Mouse (Mus musculus): ENCODE measurements at regions not wholly inside any gene's neighbourhood (a gene's known extent, or its start where the extent isn't known, plus 50 kb on each side); places are given as distances from the start of the nearest gene placed in this dataset.

DNA sequence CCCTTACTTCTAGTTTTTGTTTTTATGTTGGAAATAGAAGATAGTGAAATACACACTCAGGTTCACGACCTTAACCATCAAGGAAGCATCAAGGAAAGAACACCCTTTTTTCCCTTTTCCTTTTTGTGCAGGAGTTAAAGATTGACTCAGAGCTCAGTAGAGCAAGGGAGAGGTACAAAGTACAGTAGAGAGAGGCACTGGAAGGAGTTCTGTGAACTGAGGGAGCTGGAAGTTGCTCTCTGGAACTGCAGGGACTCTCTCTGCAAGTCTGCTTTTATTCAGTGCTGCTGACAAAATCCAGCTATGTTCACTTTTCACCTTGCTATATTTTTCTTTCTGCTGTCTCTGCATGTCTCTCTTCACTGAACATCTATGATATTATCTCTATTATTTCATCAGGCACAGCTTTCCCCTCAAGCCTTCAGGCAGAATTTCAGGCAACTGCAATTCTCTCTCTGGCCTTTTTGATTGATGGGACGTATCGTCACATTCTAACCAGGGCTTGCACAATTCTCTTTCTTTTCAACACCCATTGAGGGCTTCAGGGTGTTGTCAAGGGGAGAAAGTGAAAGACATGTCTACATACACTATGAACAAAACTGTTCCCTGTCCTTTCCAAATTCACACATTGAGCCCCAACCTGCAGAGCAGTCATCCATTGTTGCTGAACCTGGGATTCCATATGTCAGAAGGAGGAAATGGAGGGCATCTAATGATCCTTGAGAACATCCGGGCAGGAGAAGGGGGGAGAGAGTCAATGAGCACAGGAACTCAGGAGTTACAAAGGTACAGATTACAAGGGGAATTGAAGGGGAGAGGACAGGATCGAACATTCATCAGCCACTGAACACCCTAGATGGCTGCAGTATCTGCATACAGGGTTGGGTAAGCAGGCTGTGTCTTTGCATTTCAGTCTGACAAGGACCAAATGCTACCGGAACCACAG is 228.9 kb downstream of the Kif20b start:
- WGBS = 53% methylated on average over 6 of the region's 6 CpGs
- ATAC-seq (ENCODE audit: low FRiP score, low TSS enrichment) (peak; percentile 60; the same call in 1 of the 2 replicates), DNase-seq (ENCODE audit: low spot score) (no peak)
- no peaks in the 10 kb centered on the region for H3K9me3 ChIP-seq (ENCODE audit: control insufficient read depth, low read length)
- H3K4me1 ChIP-seq (replicated peaks; ENCODE audit: control insufficient read depth, insufficient read depth) = no peaks in the 10 kb centered on the region
- H3K4me2 ChIP-seq (replicated peaks; ENCODE audit: low read depth) = no peak overlapping the region
- no peak overlapping the region for H3K9ac ChIP-seq (ENCODE audit: low read length)
- H3K4me3 ChIP-seq (ENCODE audit: low read depth, low read length) = no peak overlapping the region
- H3K27ac ChIP-seq (replicated peaks) = no peak overlapping the region
- H3K27me3 ChIP-seq (ENCODE audit: control insufficient read depth, insufficient read depth, low read length) = no peaks in the 10 kb centered on the region
- TF ChIP-seq CTCF (IDR thresholded peaks at IDR 0.05; ENCODE audit: low read depth) (no peak), EP300 (optimal IDR thresholded peaks at IDR 0.05) (no peak)
- H3K36me3 ChIP-seq (ENCODE audit: control insufficient read depth, insufficient read depth, low read length) = no peaks in the 10 kb centered on the region

GRCm38 (mm10) chr19:35151841-35152240 is 229.7 kb downstream of the Kif20b start:
- Histone ChIP-seq H3K9me3 (ENCODE audit: control insufficient read depth, low read length) (no peaks in the 10 kb centered on the region), H3K9ac (ENCODE audit: low read length) (no peak overlapping the region), H3K27me3 (ENCODE audit: control insufficient read depth, insufficient read depth, low read length) (no peaks in the 10 kb centered on the region), H3K36me3 (ENCODE audit: control insufficient read depth, insufficient read depth, low read length) (no peaks in the 10 kb centered on the region), H3K4me1 (replicated peaks; ENCODE audit: control insufficient read depth, insufficient read depth) (no peaks in the 10 kb centered on the region), H3K4me3 (ENCODE audit: low read depth, low read length) (no peak overlapping the region), H3K27ac (replicated peaks) (no peak overlapping the region), H3K4me2 (replicated peaks; ENCODE audit: low read depth) (no peak overlapping the region)
- DNase-seq (ENCODE audit: low spot score) (no peak), ATAC-seq (ENCODE audit: low FRiP score, low TSS enrichment) (no peak)
- WGBS = 75% methylated on average over 5 of the region's 5 CpGs
- TF ChIP-seq CTCF (IDR thresholded peaks at IDR 0.05; ENCODE audit: low read depth) (no peak), EP300 (optimal IDR thresholded peaks at IDR 0.05) (no peak)

DNA sequence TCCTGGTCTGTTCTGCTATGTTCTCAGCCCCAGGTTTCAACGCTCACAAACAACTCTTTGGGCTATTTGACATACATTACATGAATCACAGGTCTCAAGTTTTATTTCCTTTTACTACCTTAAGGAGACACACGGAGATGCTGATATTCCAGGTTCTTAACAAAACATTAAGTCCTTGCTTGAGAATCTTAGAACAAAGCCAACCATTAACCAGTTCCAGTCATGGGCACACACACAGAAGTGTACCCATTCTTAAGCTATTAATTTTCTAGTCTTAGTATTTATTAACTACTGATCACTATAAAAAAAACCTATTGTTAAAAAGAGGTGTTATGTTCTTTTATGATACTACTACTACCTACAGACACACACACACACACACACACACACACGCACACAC is 235.7 kb downstream of the Kif20b start:
- no peaks in the 10 kb centered on the region for H3K4me1 ChIP-seq (replicated peaks; ENCODE audit: control insufficient read depth, insufficient read depth)
- H3K36me3 ChIP-seq (ENCODE audit: control insufficient read depth, insufficient read depth, low read length) = no peaks in the 10 kb centered on the region
- no peak for TF ChIP-seq EP300 (optimal IDR thresholded peaks at IDR 0.05)
- TF ChIP-seq CTCF (IDR thresholded peaks at IDR 0.05; ENCODE audit: low read depth) = no peak
- H3K4me2 ChIP-seq (replicated peaks; ENCODE audit: low read depth) = no peak overlapping the region
- H3K9ac ChIP-seq (ENCODE audit: low read length) = no peak overlapping the region
- ATAC-seq (ENCODE audit: low FRiP score, low TSS enrichment) (no peak), DNase-seq (ENCODE audit: low spot score) (no peak)
- H3K27ac ChIP-seq (replicated peaks) = no peak overlapping the region
- H3K4me3 ChIP-seq (ENCODE audit: low read depth, low read length) = no peak overlapping the region
- H3K9me3 ChIP-seq (ENCODE audit: control insufficient read depth, low read length) = no peaks in the 10 kb centered on the region
- WGBS = 80% methylated on average over 3 of the region's 3 CpGs
- no peaks in the 10 kb centered on the region for H3K27me3 ChIP-seq (ENCODE audit: control insufficient read depth, insufficient read depth, low read length)

DNA sequence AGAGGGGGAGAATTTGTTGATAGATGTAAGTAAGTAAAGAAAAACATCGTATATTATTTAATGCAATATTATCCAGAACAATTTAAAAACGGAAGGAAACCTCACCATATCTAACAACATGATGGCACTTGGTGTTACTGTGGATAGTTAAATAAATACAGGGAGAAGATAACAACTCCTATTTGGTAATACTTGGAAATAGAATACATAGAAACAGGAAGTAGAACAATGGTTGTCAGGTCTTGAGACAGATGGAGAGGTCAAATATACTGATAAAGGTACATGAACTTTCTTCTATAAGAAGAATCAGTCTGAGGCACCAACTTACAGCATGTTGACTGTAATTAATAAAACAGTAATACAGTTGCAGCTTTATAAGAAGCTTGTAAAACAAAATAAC is 242.6 kb downstream of the Kif20b start:
- H3K9ac ChIP-seq (ENCODE audit: low read length) = no peak overlapping the region
- 81% methylated on average over 2 of the region's 2 CpGs for WGBS
- no peaks in the 10 kb centered on the region for H3K4me1 ChIP-seq (replicated peaks; ENCODE audit: control insufficient read depth, insufficient read depth)
- no peak overlapping the region for H3K27ac ChIP-seq (replicated peaks)
- ATAC-seq (ENCODE audit: low FRiP score, low TSS enrichment) = no peak
- no peak for TF ChIP-seq EP300 (optimal IDR thresholded peaks at IDR 0.05)
- no peak for TF ChIP-seq CTCF (IDR thresholded peaks at IDR 0.05; ENCODE audit: low read depth)
- H3K27me3 ChIP-seq (ENCODE audit: control insufficient read depth, insufficient read depth, low read length) = no peaks in the 10 kb centered on the region
- no peaks in the 10 kb centered on the region for H3K36me3 ChIP-seq (ENCODE audit: control insufficient read depth, insufficient read depth, low read length)
- no peak overlapping the region for H3K4me2 ChIP-seq (replicated peaks; ENCODE audit: low read depth)
- no peaks in the 10 kb centered on the region for H3K9me3 ChIP-seq (ENCODE audit: control insufficient read depth, low read length)
- H3K4me3 ChIP-seq (ENCODE audit: low read depth, low read length) = no peak overlapping the region
- no peak for DNase-seq (ENCODE audit: low spot score)

DNA sequence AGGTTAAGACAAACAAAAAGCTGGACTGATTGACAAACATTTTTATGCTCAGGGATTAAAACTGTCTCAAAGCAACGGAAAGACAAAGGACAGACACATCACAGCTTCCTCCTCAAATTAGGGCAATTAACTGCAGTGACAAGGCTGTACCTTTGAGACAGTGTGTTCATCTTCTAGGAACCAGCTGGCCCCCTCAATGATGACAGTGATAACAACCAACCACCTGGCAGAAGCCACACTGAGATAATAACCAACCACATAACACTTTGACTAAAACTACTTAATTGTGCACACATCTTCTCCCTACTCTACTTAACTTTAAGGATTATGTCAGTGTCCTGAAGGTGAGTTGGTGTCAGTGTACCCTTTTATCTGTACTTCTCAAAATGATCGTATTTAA is 248.4 kb downstream of the Kif20b start:
- Histone ChIP-seq H3K9ac (ENCODE audit: low read length) (no peak overlapping the region), H3K9me3 (ENCODE audit: control insufficient read depth, low read length) (no peaks in the 10 kb centered on the region), H3K36me3 (ENCODE audit: control insufficient read depth, insufficient read depth, low read length) (no peaks in the 10 kb centered on the region), H3K4me1 (replicated peaks; ENCODE audit: control insufficient read depth, insufficient read depth) (no peaks in the 10 kb centered on the region), H3K4me2 (replicated peaks; ENCODE audit: low read depth) (no peak overlapping the region), H3K27ac (replicated peaks) (no peak overlapping the region), H3K4me3 (ENCODE audit: low read depth, low read length) (no peak overlapping the region), H3K27me3 (ENCODE audit: control insufficient read depth, insufficient read depth, low read length) (no peaks in the 10 kb centered on the region)
- DNase-seq (ENCODE audit: low spot score) (no peak), ATAC-seq (ENCODE audit: low FRiP score, low TSS enrichment) (no peak)
- TF ChIP-seq CTCF (IDR thresholded peaks at IDR 0.05; ENCODE audit: low read depth) (no peak), EP300 (optimal IDR thresholded peaks at IDR 0.05) (no peak)
- 65% methylated on average over 2 of the region's 2 CpGs for WGBS

GRCm38 (mm10) chr19:35180102-35180501 is 257.9 kb downstream of the Kif20b start:
- WGBS = 92% methylated on average over 1 of the region's 1 CpGs
- no peaks in the 10 kb centered on the region for H3K36me3 ChIP-seq (ENCODE audit: control insufficient read depth, insufficient read depth, low read length)
- H3K27ac ChIP-seq (replicated peaks) = no peak overlapping the region
- H3K27me3 ChIP-seq (ENCODE audit: control insufficient read depth, insufficient read depth, low read length) = no peaks in the 10 kb centered on the region
- no peaks in the 10 kb centered on the region for H3K9me3 ChIP-seq (ENCODE audit: control insufficient read depth, low read length)
- H3K4me1 ChIP-seq (replicated peaks; ENCODE audit: control insufficient read depth, insufficient read depth) = no peaks in the 10 kb centered on the region
- H3K9ac ChIP-seq (ENCODE audit: low read length) = no peak overlapping the region
- DNase-seq (ENCODE audit: low spot score) (no peak), ATAC-seq (ENCODE audit: low FRiP score, low TSS enrichment) (no peak)
- TF ChIP-seq CTCF (IDR thresholded peaks at IDR 0.05; ENCODE audit: low read depth) (no peak), EP300 (optimal IDR thresholded peaks at IDR 0.05) (no peak)
- H3K4me2 ChIP-seq (replicated peaks; ENCODE audit: low read depth) = no peak overlapping the region
- H3K4me3 ChIP-seq (ENCODE audit: low read depth, low read length) = no peak overlapping the region

Measured in stomach, postnatal 0 days (tissue).